Mouse (Mus musculus) testis, adult 2 months (tissue): ENCODE measurements around the gene Mical3.

Experiments
- CTCF ChIP-seq: fragments of 200-500 bp; IDR thresholded peaks from 2 replicates; pipeline ENCODE4 v1.5.1; 2012; ENCODE audit warnings: low read depth, mild to moderate bottlenecking, inconsistent platforms, low read length, moderate library complexity; ENCODE audit not compliant: control insufficient read depth, insufficient read depth, insufficient replicate concordance
- POLR2A ChIP-seq: fragments of 200-500 bp; IDR thresholded peaks from 2 replicates; pipeline ENCODE4 v1.6.1; 2012; ENCODE audit warnings: low read depth, mild to moderate bottlenecking, inconsistent platforms, low read length, moderate library complexity; ENCODE audit not compliant: control insufficient read depth

GRCm38 (mm10) chr6:121017436-121018031 lies 113.3 kb downstream of the Mical3 start:
- TF ChIP-seq CTCF: no peak
- TF ChIP-seq POLR2A: no peak
